Mouse (Mus musculus): ENCODE measurements around the gene Chp1.

- TF ChIP-seq CTCF (IDR thresholded peaks at IDR 0.05; ENCODE audit: extremely low read depth, insufficient read length, insufficient replicate concordance, low read depth, low read length) (no peak), POLR2A (IDR thresholded peaks at IDR 0.05; ENCODE audit: low read depth, low read length) (no peak)
Observed at GRCm38 (mm10) chr2:119596781-119597330, 49.4 kb downstream of the Chp1 start.
